Mouse (Mus musculus): Measurements from ENCODE around the gene Srrm3. TPM values are rescaled to one million over a fixed set of nuclear protein-coding genes. Genes with fewer than 3 reads are reported as not detected.

Gene Srrm3
- polyA plus RNA-seq, 1 experiment from 2014 or later = 0.21 TPM

GRCm38 (mm10) chr5:135906846-135907245, 100.2 kb downstream of the Srrm3 start:
- Histone ChIP-seq H3K27me3 (ENCODE audit: control insufficient read depth, insufficient read depth, low read length) (no peaks in the 10 kb centered on the region), H3K4me3 (ENCODE audit: low read depth, low read length) (no peak overlapping the region), H3K27ac (ENCODE audit: low read depth, low read length) (no peak overlapping the region), H3K4me2 (no peak overlapping the region), H3K9me3 (replicated peaks; ENCODE audit: control insufficient read depth, low read length) (no peaks in the 10 kb centered on the region), H3K36me3 (ENCODE audit: control insufficient read depth, insufficient read depth, low read length) (peaks cover 23% of the 10 kb centered on the region), H3K4me1 (ENCODE audit: control insufficient read depth, insufficient read depth, low read length) (peaks cover 9% of the 10 kb centered on the region; the same call in 1 of the 2 replicates), H3K9ac (ENCODE audit: low read depth, low read length) (no peak overlapping the region)
- ATAC-seq (replicated peaks; ENCODE audit: insufficient number of reproducible peaks, low FRiP score, low TSS enrichment) = no peak
- 81% methylated on average over 4 of the region's 4 CpGs for WGBS (ENCODE audit: insufficient replicate concordance)

DNA sequence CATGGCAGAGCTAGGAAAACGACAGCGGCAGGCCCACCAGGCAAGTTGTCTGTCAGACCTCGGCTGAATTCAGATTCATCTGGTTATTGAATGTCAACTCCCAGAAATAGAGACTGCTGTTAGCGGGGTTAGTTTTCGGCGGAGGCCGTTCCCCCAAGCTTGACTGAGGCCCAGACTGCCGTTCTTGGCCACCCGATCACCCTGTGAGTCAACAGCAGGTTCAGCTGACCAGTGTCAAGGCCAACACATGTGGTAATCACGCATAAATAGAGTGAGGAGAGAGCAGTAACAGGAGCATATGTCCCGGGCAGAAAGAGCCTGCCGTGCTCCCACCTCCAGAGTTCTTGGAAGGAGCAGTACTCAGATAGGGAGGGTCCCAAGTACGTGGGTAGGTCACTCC, 100.6 kb downstream of the Srrm3 start:
- Histone ChIP-seq H3K9ac (ENCODE audit: low read depth, low read length) (no peak overlapping the region), H3K4me3 (ENCODE audit: low read depth, low read length) (no peak overlapping the region), H3K9me3 (replicated peaks; ENCODE audit: control insufficient read depth, low read length) (no peaks in the 10 kb centered on the region), H3K4me1 (ENCODE audit: control insufficient read depth, insufficient read depth, low read length) (peaks cover 9% of the 10 kb centered on the region; the same call in 1 of the 2 replicates), H3K27me3 (ENCODE audit: control insufficient read depth, insufficient read depth, low read length) (no peaks in the 10 kb centered on the region), H3K27ac (ENCODE audit: low read depth, low read length) (no peak overlapping the region), H3K36me3 (ENCODE audit: control insufficient read depth, insufficient read depth, low read length) (peaks cover 23% of the 10 kb centered on the region), H3K4me2 (no peak overlapping the region)
- no peak for ATAC-seq (replicated peaks; ENCODE audit: insufficient number of reproducible peaks, low FRiP score, low TSS enrichment)
- 82% methylated on average over 13 of the region's 13 CpGs for WGBS (ENCODE audit: insufficient replicate concordance)

DNA sequence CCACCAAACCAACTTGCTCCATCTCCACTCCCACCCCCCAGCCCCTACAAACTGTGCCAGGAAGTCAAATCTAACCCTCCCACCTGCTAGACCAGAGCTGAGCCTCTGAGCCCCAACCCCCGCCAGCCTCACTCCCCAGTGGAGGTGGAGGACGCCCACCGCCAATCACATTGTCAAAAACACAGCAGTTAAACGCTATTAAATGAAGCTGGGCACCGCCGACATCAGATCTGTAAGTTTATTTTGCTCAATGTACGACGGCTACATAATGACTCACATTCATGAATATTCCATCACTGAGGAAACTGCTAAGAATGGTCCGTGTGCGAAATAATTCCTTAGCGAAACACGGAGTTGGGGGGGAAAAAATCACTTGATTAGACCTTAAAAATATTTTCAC, 101.5 kb downstream of the Srrm3 start:
- H3K9ac ChIP-seq (ENCODE audit: low read depth, low read length) = no peak overlapping the region
- ATAC-seq (replicated peaks; ENCODE audit: insufficient number of reproducible peaks, low FRiP score, low TSS enrichment) = no peak
- no peak overlapping the region for H3K4me3 ChIP-seq (ENCODE audit: low read depth, low read length)
- no peaks in the 10 kb centered on the region for H3K27me3 ChIP-seq (ENCODE audit: control insufficient read depth, insufficient read depth, low read length)
- H3K4me1 ChIP-seq (ENCODE audit: control insufficient read depth, insufficient read depth, low read length) = peaks cover 9% of the 10 kb centered on the region
- H3K9me3 ChIP-seq (replicated peaks; ENCODE audit: control insufficient read depth, low read length) = no peaks in the 10 kb centered on the region
- 88% methylated on average over 12 of the region's 12 CpGs for WGBS (ENCODE audit: insufficient replicate concordance)
- peaks cover 26% of the 10 kb centered on the region for H3K36me3 ChIP-seq (ENCODE audit: control insufficient read depth, insufficient read depth, low read length)
- no peak overlapping the region for H3K27ac ChIP-seq (ENCODE audit: low read depth, low read length)
- H3K4me2 ChIP-seq = no peak overlapping the region

DNA sequence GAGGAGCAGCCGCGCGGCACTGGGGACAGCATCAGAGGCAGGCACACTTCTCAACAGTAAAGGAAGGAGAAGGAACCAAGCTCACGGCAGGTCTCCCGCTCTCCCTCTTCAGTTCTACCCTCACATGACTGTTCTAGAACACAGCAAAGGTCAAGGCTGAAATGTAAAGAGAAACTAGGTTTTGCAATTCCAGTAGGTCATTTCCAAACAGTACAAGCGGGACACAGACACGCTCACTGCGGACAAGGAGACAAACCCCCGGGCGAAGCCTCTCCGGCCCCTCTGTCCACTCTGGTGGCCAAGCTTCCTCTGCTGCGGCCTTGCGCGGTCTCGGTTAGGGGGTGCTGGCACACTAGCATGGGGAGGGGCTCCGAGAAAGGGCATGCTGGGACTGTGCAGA, 102.3 kb downstream of the Srrm3 start:
- no peak overlapping the region for H3K27ac ChIP-seq (ENCODE audit: low read depth, low read length)
- 89% methylated on average over 16 of the region's 16 CpGs for WGBS (ENCODE audit: insufficient replicate concordance)
- no peaks in the 10 kb centered on the region for H3K27me3 ChIP-seq (ENCODE audit: control insufficient read depth, insufficient read depth, low read length)
- no peak for ATAC-seq (replicated peaks; ENCODE audit: insufficient number of reproducible peaks, low FRiP score, low TSS enrichment)
- peaks cover 26% of the 10 kb centered on the region for H3K36me3 ChIP-seq (ENCODE audit: control insufficient read depth, insufficient read depth, low read length)
- no peaks in the 10 kb centered on the region for H3K9me3 ChIP-seq (replicated peaks; ENCODE audit: control insufficient read depth, low read length)
- no peak overlapping the region for H3K4me2 ChIP-seq
- no peak overlapping the region for H3K4me3 ChIP-seq (ENCODE audit: low read depth, low read length)
- no peak overlapping the region for H3K9ac ChIP-seq (ENCODE audit: low read depth, low read length)
- peaks cover 16% of the 10 kb centered on the region for H3K4me1 ChIP-seq (ENCODE audit: control insufficient read depth, insufficient read depth, low read length)

GRCm38 (mm10) chr5:135909646-135910045, 103.0 kb downstream of the Srrm3 start:
- no peak for ATAC-seq (replicated peaks; ENCODE audit: insufficient number of reproducible peaks, low FRiP score, low TSS enrichment)
- Histone ChIP-seq H3K9me3 (replicated peaks; ENCODE audit: control insufficient read depth, low read length) (no peaks in the 10 kb centered on the region), H3K4me2 (no peak overlapping the region), H3K27me3 (ENCODE audit: control insufficient read depth, insufficient read depth, low read length) (no peaks in the 10 kb centered on the region), H3K36me3 (ENCODE audit: control insufficient read depth, insufficient read depth, low read length) (peaks cover 26% of the 10 kb centered on the region), H3K4me3 (ENCODE audit: low read depth, low read length) (no peak overlapping the region), H3K9ac (ENCODE audit: low read depth, low read length) (no peak overlapping the region), H3K4me1 (ENCODE audit: control insufficient read depth, insufficient read depth, low read length) (peaks cover 20% of the 10 kb centered on the region), H3K27ac (ENCODE audit: low read depth, low read length) (no peak overlapping the region)
- WGBS (ENCODE audit: insufficient replicate concordance) = 87% methylated on average over 10 of the region's 10 CpGs

DNA sequence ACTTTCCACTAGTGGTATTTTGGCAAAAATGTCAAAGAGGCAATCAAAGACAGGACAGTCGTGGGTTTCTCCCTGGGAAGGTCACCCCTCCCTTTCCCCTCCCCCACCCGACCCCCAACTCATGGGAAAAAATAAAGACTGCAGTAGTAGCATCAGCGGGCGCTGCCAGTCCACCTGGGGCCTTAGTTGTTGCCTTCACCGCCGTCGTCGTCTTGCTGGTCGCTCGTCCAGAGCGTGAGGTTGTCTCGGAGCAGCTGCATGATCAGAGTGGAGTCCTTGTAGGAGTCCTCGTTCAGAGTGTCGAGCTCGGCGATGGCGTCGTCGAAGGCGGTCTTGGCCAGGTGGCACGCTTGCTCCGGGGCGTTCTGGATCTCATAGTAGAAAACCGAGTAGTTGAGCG, 104.1 kb downstream of the Srrm3 start:
- Histone ChIP-seq H3K27me3 (ENCODE audit: control insufficient read depth, insufficient read depth, low read length) (no peaks in the 10 kb centered on the region), H3K36me3 (ENCODE audit: control insufficient read depth, insufficient read depth, low read length) (peaks cover 26% of the 10 kb centered on the region), H3K4me1 (ENCODE audit: control insufficient read depth, insufficient read depth, low read length) (peaks cover 23% of the 10 kb centered on the region), H3K9ac (ENCODE audit: low read depth, low read length) (no peak overlapping the region), H3K4me2 (no peak overlapping the region), H3K27ac (ENCODE audit: low read depth, low read length) (no peak overlapping the region), H3K4me3 (ENCODE audit: low read depth, low read length) (no peak overlapping the region), H3K9me3 (replicated peaks; ENCODE audit: control insufficient read depth, low read length) (no peaks in the 10 kb centered on the region)
- no peak for ATAC-seq (replicated peaks; ENCODE audit: insufficient number of reproducible peaks, low FRiP score, low TSS enrichment)
- 93% methylated on average over 25 of the region's 25 CpGs for WGBS (ENCODE audit: insufficient replicate concordance)

DNA sequence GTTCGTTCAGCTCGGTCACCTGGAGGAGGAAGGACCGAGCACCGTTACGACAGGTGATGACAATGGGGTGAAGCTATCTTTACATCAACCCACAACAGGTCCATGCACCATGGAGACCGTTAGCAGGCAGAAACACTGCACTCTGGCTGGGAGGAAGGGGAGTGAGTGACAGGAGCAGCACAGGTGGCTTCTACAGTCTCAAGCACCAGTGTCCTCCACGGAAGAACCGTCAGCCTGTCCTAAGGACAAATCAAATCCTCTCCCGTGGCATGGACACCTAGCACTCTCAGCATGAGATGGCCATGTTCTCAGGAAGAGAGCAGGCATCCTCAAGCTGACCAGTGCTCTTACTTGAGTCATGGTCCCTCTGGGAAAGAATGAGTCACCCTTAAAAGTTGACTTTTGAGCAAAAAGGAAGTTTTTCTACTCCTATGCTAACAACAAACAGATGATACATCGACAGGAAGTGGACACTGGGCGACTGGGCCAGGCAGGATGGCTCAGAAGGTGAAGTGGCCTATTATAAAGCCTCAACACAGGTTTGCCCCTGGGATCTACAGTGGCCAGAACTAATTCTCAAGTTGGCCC, 105.0 kb downstream of the Srrm3 start:
- Histone ChIP-seq H3K27me3 (ENCODE audit: control insufficient read depth, insufficient read depth, low read length) (no peaks in the 10 kb centered on the region), H3K9ac (ENCODE audit: low read depth, low read length) (no peak overlapping the region), H3K36me3 (ENCODE audit: control insufficient read depth, insufficient read depth, low read length) (peaks cover 29% of the 10 kb centered on the region), H3K4me2 (no peak overlapping the region), H3K4me3 (ENCODE audit: low read depth, low read length) (no peak overlapping the region), H3K9me3 (replicated peaks; ENCODE audit: control insufficient read depth, low read length) (no peaks in the 10 kb centered on the region), H3K27ac (ENCODE audit: low read depth, low read length) (no peak overlapping the region), H3K4me1 (ENCODE audit: control insufficient read depth, insufficient read depth, low read length) (peaks cover 25% of the 10 kb centered on the region)
- ATAC-seq (replicated peaks; ENCODE audit: insufficient number of reproducible peaks, low FRiP score, low TSS enrichment) = no peak
- WGBS (ENCODE audit: insufficient replicate concordance) = 81% methylated on average over 11 of the region's 11 CpGs

DNA sequence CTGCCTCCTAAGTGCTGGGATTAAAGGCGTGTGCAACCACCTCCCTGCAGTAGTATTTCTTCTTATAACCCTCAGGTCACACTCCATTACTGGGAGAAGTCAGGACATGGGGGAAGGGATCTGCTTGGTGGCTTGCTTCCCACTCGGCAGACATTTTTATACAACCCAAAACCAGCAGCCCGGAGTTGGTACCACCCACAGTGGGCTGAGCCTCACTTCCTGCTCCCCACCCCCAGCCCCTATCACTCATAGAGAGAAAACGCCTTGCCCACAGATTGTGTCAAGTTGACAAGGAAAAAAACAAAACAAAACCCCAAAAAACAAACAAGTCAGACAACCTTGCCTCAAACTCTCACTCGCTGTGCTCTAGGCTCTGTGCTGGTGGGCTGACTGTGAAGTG, 106.5 kb downstream of the Srrm3 start:
- peaks cover 30% of the 10 kb centered on the region for H3K36me3 ChIP-seq (ENCODE audit: control insufficient read depth, insufficient read depth, low read length)
- no peaks in the 10 kb centered on the region for H3K27me3 ChIP-seq (ENCODE audit: control insufficient read depth, insufficient read depth, low read length)
- no peak overlapping the region for H3K9ac ChIP-seq (ENCODE audit: low read depth, low read length)
- 70% methylated on average over 5 of the region's 5 CpGs for WGBS (ENCODE audit: insufficient replicate concordance)
- H3K4me2 ChIP-seq = no peak overlapping the region
- H3K4me3 ChIP-seq (ENCODE audit: low read depth, low read length) = no peak overlapping the region
- peaks cover 25% of the 10 kb centered on the region for H3K4me1 ChIP-seq (ENCODE audit: control insufficient read depth, insufficient read depth, low read length)
- H3K27ac ChIP-seq (ENCODE audit: low read depth, low read length) = peak overlapping the region; percentile 91
- ATAC-seq (replicated peaks; ENCODE audit: insufficient number of reproducible peaks, low FRiP score, low TSS enrichment) = no peak
- H3K9me3 ChIP-seq (replicated peaks; ENCODE audit: control insufficient read depth, low read length) = no peaks in the 10 kb centered on the region

DNA sequence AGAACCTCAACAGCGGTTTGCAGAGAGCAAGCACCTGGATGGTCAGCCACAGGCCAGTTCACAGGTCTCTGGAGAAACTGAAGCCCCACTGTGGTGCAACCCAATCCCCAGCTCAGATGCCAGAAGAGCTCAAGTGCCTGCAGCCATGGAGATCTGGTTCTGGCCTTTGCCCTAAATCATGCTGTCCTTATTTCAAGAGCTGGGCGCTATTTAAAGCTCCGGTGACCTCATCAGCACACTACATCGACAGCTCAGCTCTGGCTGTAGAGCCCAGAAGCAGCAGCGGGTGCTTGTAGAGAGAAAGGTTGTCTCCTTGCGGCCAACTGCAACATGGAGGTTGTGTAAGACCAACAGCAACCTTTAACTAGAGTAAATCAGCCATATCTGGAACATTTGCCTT, 107.5 kb downstream of the Srrm3 start:
- 45% methylated on average over 6 of the region's 6 CpGs for WGBS (ENCODE audit: insufficient replicate concordance)
- Histone ChIP-seq H3K4me1 (ENCODE audit: control insufficient read depth, insufficient read depth, low read length) (peaks cover 25% of the 10 kb centered on the region), H3K4me2 (peak overlapping the region; percentile 36), H3K27ac (ENCODE audit: low read depth, low read length) (peak overlapping the region; percentile 91), H3K9ac (ENCODE audit: low read depth, low read length) (0 out of 2 replicates have a peak overlapping the region, but pooled peaks have one; percentile 17), H3K36me3 (ENCODE audit: control insufficient read depth, insufficient read depth, low read length) (peaks cover 35% of the 10 kb centered on the region), H3K9me3 (replicated peaks; ENCODE audit: control insufficient read depth, low read length) (no peaks in the 10 kb centered on the region), H3K27me3 (ENCODE audit: control insufficient read depth, insufficient read depth, low read length) (no peaks in the 10 kb centered on the region), H3K4me3 (ENCODE audit: low read depth, low read length) (no peak overlapping the region)
- no peak for ATAC-seq (replicated peaks; ENCODE audit: insufficient number of reproducible peaks, low FRiP score, low TSS enrichment)

Data from heart, embryonic 11.5 days (tissue).